Mouse (Mus musculus) stomach, embryonic 16.5 days (tissue): Measurements from ENCODE around the gene Dnajc25. TPM values are rescaled to one million over a fixed set of nuclear protein-coding genes. Genes with fewer than 3 reads are reported as not detected.

Experiments
- ATAC-seq: fragments of 200-750 bp; cut with Nextera tagmentation; 2 replicates; pipeline ENCODE4 v1.8.0; 2017; ENCODE audit warnings: moderate number of reproducible peaks, moderate TSS enrichment; ENCODE audit not compliant: insufficient read depth, low FRiP score
- H3K27ac ChIP-seq: fragments of 300-500 bp; sonication (generic); 2 replicates; pipeline ENCODE4 v1.5.1; 2014; ENCODE audit warnings: low read length
- H3K27me3 ChIP-seq: fragments of 300-500 bp; sonication (generic); 2 replicates; pipeline ENCODE4 v1.6.1; 2014; ENCODE audit warnings: low read length, control low read depth, mixed read lengths; ENCODE audit not compliant: control insufficient read depth, insufficient read depth
- H3K36me3 ChIP-seq: fragments of 300-500 bp; sonication (generic); 2 replicates; pipeline ENCODE4 v1.6.1; 2014; ENCODE audit warnings: low read length; ENCODE audit not compliant: control insufficient read depth, insufficient read depth
- H3K4me1 ChIP-seq: fragments of 300-500 bp; sonication (generic); 2 replicates; pipeline ENCODE4 v1.6.1; 2014; ENCODE audit warnings: low read length, control low read depth, mixed read lengths; ENCODE audit not compliant: control insufficient read depth, insufficient read depth
- H3K4me2 ChIP-seq: fragments of 300-500 bp; sonication (generic); 2 replicates; pipeline ENCODE4 v1.6.1; 2014; ENCODE audit warnings: low read depth, low read length, mixed read lengths
- H3K4me3 ChIP-seq: fragments of 300-500 bp; sonication (generic); replicated peaks from 2 replicates; pipeline ENCODE4 v1.5.1; 2014; ENCODE audit warnings: mild to moderate bottlenecking, low read length
- H3K9ac ChIP-seq: fragments of 300-500 bp; sonication (generic); 2 replicates; pipeline ENCODE4 v1.6.1; 2014; ENCODE audit warnings: low read length
- H3K9me3 ChIP-seq: fragments of 300-500 bp; sonication (generic); replicated peaks from 2 replicates; pipeline ENCODE4 v1.6.1; 2016; ENCODE audit warnings: low read length, control low read depth; ENCODE audit not compliant: control insufficient read depth
- WGBS: fragments of 180-500 bp; shearing (Covaris S2); extraction: QIAGEN DNeasy Blood & Tissue Kit; methylation state at CpG from one replicate; pipeline ENCODE4 v1.1.7; 2014; 5-methylcytosine and 5-hydroxymethylcytosine counted together
- polyA plus RNA-seq: library from polyadenylated mRNA; unstranded; fragments of >200 nt; fragmentation: Nextera tagmentation; extraction: Ambion mirVana; gene quantifications from 2 replicates; pipeline ENCODE4 v1.2.1, GENCODE M21; 2015

Gene Dnajc25
- polyA plus RNA-seq, 1 experiment from 2014 or later: 8.3 TPM

- no peaks in the 10 kb centered on the region for H3K9me3 ChIP-seq
- H3K27me3 ChIP-seq: no peaks in the 10 kb centered on the region
- H3K4me3 ChIP-seq: no peak overlapping the region
- WGBS: 80% methylated on average over 1 of the region's 1 CpGs
- H3K4me2 ChIP-seq: no peak overlapping the region
- H3K4me1 ChIP-seq: peaks cover 10% of the 10 kb centered on the region; the same call in 1 of the 2 replicates
- no peaks in the 10 kb centered on the region for H3K36me3 ChIP-seq
- H3K9ac ChIP-seq: no peak overlapping the region
- no peak overlapping the region for H3K27ac ChIP-seq
- ATAC-seq: no peak
These were observed 3.8 kb downstream of the Dnajc25 start for GRCm38 (mm10) chr4:58998688-58999087.

GRCm38 (mm10) chr4:58999686-59000085 is 4.8 kb downstream of the Dnajc25 start:
- no peaks in the 10 kb centered on the region for H3K9me3 ChIP-seq
- peaks cover 19% of the 10 kb centered on the region for H3K4me1 ChIP-seq
- H3K4me3 ChIP-seq: no peak overlapping the region
- no peak overlapping the region for H3K9ac ChIP-seq
- H3K27ac ChIP-seq: no peak overlapping the region
- H3K27me3 ChIP-seq: no peaks in the 10 kb centered on the region
- 5% methylated on average over 2 of the region's 2 CpGs for WGBS
- ATAC-seq: no peak
- no peaks in the 10 kb centered on the region for H3K36me3 ChIP-seq
- H3K4me2 ChIP-seq: no peak overlapping the region

GRCm38 (mm10) chr4:59000614-59001013 is 5.8 kb downstream of the Dnajc25 start:
- H3K36me3 ChIP-seq: no peaks in the 10 kb centered on the region
- no peaks in the 10 kb centered on the region for H3K9me3 ChIP-seq
- H3K4me1 ChIP-seq: peaks cover 19% of the 10 kb centered on the region
- no peak overlapping the region for H3K4me3 ChIP-seq
- WGBS: 3% methylated on average over 2 of the region's 2 CpGs
- H3K27ac ChIP-seq: no peak overlapping the region
- H3K27me3 ChIP-seq: no peaks in the 10 kb centered on the region
- ATAC-seq: no peak
- H3K4me2 ChIP-seq: no peak overlapping the region
- H3K9ac ChIP-seq: no peak overlapping the region

- peak within 1 kb of the TSS; percentile 95 for H3K4me3 ChIP-seq
- H3K4me2 ChIP-seq: peak within 1 kb of the TSS; percentile 88
- no peaks in the 10 kb centered on the region for H3K9me3 ChIP-seq
- H3K4me1 ChIP-seq: peaks cover 12% of the 10 kb centered on the region
- ATAC-seq: peak; percentile 98
- peak within 1 kb of the TSS; percentile 97 for H3K9ac ChIP-seq
- no peaks in the 10 kb centered on the region for H3K36me3 ChIP-seq
- no peaks in the 10 kb centered on the region for H3K27me3 ChIP-seq
- peak within 1 kb of the TSS; percentile 74 for H3K27ac ChIP-seq
- WGBS: under 1% methylated on average over 89 of the region's 89 CpGs
These were observed 8.3 kb downstream of the Dnajc25 start, which contains the start of gene Gm20503 for GRCm38 (mm10) chr4:59002948-59003805. Gene Gm20503 (plus strand): TSS chr4:59003210.

- peaks cover 9% of the 10 kb centered on the region for H3K4me1 ChIP-seq
- H3K36me3 ChIP-seq: no peaks in the 10 kb centered on the region
- H3K9ac ChIP-seq: peak overlapping the region; percentile 97
- no peak overlapping the region for H3K27ac ChIP-seq
- ATAC-seq: no peak
- WGBS: 15% methylated on average over 7 of the region's 7 CpGs
- H3K27me3 ChIP-seq: no peaks in the 10 kb centered on the region
- no peaks in the 10 kb centered on the region for H3K9me3 ChIP-seq
- peak overlapping the region; percentile 88 for H3K4me2 ChIP-seq
- H3K4me3 ChIP-seq: peak overlapping the region; percentile 95
These were observed 8.9 kb downstream of the Dnajc25 start for GRCm38 (mm10) chr4:59003806-59004200.

- H3K9me3 ChIP-seq: no peaks in the 10 kb centered on the region
These were observed 11.3 kb downstream of the Dnajc25 start for GRCm38 (mm10) chr4:59006211-59006610.

GRCm38 (mm10) chr4:59007016-59007415 is 12.2 kb downstream of the Dnajc25 start:
- Histone ChIP-seq H3K27ac (no peak overlapping the region), H3K4me1 (peaks cover 9% of the 10 kb centered on the region), H3K9ac (no peak overlapping the region), H3K36me3 (no peaks in the 10 kb centered on the region), H3K4me2 (no peak overlapping the region), H3K9me3 (no peaks in the 10 kb centered on the region), H3K27me3 (no peaks in the 10 kb centered on the region), H3K4me3 (no peak overlapping the region)
- WGBS: 73% methylated on average over 6 of the region's 6 CpGs
- no peak for ATAC-seq

More at GRCm38 (mm10) chr4:59006211-59006610, 11.3 kb downstream of the Dnajc25 start:
- Histone ChIP-seq H3K9ac (no peak overlapping the region), H3K4me2 (no peak overlapping the region), H3K4me3 (no peak overlapping the region), H3K27ac (no peak overlapping the region), H3K27me3 (no peaks in the 10 kb centered on the region), H3K4me1 (peaks cover 9% of the 10 kb centered on the region), H3K36me3 (no peaks in the 10 kb centered on the region)
- WGBS: 67% methylated on average over 8 of the region's 8 CpGs
- no peak for ATAC-seq

- ATAC-seq: no peak
- H3K27me3 ChIP-seq: no peaks in the 10 kb centered on the region
- whole genome bisulfite sequencing: 67% methylated on average over 5 of the region's 5 CpGs
These were observed 13.1 kb downstream of the Dnajc25 start for GRCm38 (mm10) chr4:59007974-59008373.

GRCm38 (mm10) chr4:59009186-59009585 is 14.3 kb downstream of the Dnajc25 start:
- Histone ChIP-seq H3K4me1 (peaks cover 4% of the 10 kb centered on the region), H3K4me2 (no peak overlapping the region), H3K9ac (no peak overlapping the region), H3K27me3 (no peaks in the 10 kb centered on the region), H3K27ac (no peak overlapping the region), H3K4me3 (no peak overlapping the region), H3K36me3 (no peaks in the 10 kb centered on the region), H3K9me3 (no peaks in the 10 kb centered on the region)
- no peak for ATAC-seq
- WGBS: 87% methylated on average over 7 of the region's 7 CpGs

More at GRCm38 (mm10) chr4:59007974-59008373, 13.1 kb downstream of the Dnajc25 start:
- Histone ChIP-seq H3K9me3 (no peaks in the 10 kb centered on the region), H3K27ac (no peak overlapping the region), H3K4me2 (no peak overlapping the region), H3K9ac (no peak overlapping the region), H3K4me1 (peaks cover 9% of the 10 kb centered on the region), H3K4me3 (no peak overlapping the region), H3K36me3 (no peaks in the 10 kb centered on the region)
